Mouse (Mus musculus) cortical plate, adult 2 months (tissue): ENCODE data around the gene Dlk2.

Source experiments
- CTCF ChIP-seq: fragments of 200-500 bp; IDR thresholded peaks from 2 replicates; pipeline ENCODE4 v1.5.1; 2011; ENCODE audit warnings: mild to moderate bottlenecking, control low read depth, low read length; ENCODE audit not compliant: insufficient read depth; ENCODE audit errors: extremely low read depth
- POLR2A ChIP-seq: fragments of 200-500 bp; IDR thresholded peaks from 2 replicates; pipeline ENCODE4 v1.6.1; 2011; ENCODE audit warnings: mild to moderate bottlenecking, low read length, control low read depth; ENCODE audit not compliant: insufficient read depth; ENCODE audit errors: extremely low read depth

- TF ChIP-seq CTCF: no peak
- no peak for TF ChIP-seq POLR2A
These were observed 39.3 kb downstream of the Dlk2 start for GRCm38 (mm10) chr17:46336475-46336874.
